Mouse (Mus musculus) heart, postnatal 14 days (tissue): Measurements from ENCODE around the gene Kndc1. TPM values are rescaled to one million over a fixed set of nuclear protein-coding genes. Genes with fewer than 3 reads are reported as not detected.

Experiments used
- DNase-seq, 2 experiments: peaks; one replicate each; pipeline ENCODE4 v3.0.0; 2021 to 2022
- intact Hi-C: fragments of 180-260 bp; cut with DNase I; formaldehyde crosslinking; loops from one replicate; pipeline ENCODE4 v1.15.1; 2025
- total RNA-seq, 2 experiments: library from RNA; stranded (reverse); gene quantifications; 2 replicates each; pipeline ENCODE4 v1.2.3; 2021

The Kndc1 gene
- total RNA-seq, 2 experiments from 2014 or later, result 0.24 TPM; not detected in 1

DNA sequence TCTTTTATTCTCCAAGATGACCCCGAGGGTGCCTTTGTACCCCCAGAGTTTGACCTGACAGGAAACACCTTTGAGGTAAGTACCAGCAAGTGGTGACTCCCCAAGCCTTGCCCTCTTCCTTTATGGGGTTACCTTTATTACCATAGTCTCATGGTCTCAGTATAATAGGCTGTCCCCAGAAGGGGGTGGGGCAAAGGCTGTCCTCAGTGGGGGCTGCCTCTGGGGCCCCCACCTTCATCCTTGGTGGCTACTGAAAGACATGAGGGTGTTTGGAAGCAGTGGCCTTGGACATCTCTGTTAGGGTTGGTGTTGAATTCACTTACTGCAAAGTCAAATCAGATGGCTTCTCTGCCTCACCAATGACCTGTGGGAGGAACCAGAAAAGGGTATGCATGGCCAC is 7.5 kb downstream of the Kndc1 start:
- no peak for DNase-seq
- intact Hi-C loops, result no loop called here

DNA sequence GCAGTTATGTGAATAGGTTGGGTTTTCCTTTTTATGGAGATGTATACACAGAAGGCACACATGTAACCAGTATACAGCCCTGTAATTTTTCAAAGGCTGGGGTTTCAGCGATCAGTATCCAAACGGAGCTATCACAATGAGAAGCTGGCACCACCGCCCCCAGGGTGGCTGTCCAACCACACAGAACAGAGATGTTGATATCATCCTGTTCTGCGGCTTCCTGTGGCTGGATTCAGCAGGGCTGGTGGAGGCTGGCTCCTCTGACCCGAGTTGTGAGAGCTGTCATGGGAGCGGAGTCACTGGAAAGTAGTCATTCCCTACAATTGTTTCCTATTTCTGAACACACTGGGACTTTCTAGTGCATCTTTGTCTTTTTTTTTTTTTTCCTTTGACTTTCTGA is 10.8 kb downstream of the Kndc1 start:
- intact Hi-C loops, result loop anchor here (2.0 kb wide), 2 partner anchors 90 to 158 kb away; no protein-coding TSS in a partner anchor
- no peak for DNase-seq

DNA sequence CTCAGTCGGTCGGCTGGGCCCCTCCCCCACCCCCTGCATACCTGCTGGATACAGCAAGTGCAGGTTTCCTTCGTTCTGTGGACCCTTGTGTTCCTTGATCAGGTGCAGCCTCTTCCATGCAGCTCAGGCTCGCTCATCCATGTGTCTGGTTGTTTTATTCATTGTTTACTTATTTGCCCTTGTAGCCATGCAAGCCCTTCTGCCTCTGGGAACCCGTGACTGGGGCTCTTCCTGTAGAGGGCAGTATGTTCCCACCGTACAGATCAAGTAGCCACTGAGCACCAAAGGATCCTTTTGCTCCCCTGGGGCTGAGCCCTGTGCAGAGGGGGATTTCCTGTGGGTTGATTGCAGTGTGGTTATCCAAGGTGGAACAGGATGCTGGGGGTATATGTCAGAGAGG is 11.2 kb downstream of the Kndc1 start:
- intact Hi-C loops, result loop anchor here (2.0 kb wide), 2 partner anchors 89 to 157 kb away; no protein-coding TSS in a partner anchor
- DNase-seq, result peak; percentile 16 to 51

DNA sequence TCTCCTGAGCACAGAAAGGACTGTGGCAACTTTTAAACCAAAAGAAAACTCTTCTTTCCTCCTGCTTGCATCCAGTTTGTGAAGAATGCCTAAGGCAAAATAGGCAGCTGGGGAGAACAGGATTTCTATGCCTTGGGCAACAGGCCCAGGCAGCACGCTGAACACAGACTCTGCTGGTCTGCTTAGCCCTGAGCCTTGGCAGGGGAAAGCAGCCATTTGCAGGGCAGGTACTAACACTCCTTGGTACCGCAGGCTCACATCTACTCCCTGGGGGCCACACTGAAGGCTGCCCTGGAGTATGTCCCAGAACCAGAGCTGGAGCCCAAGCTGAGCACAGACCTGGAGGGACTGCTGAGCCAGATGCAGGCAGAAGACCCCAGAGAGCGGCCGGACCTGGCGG is 13.7 kb downstream of the Kndc1 start:
- intact Hi-C loops, result no loop called here
- peak; percentile 4 to 7 for DNase-seq

DNA sequence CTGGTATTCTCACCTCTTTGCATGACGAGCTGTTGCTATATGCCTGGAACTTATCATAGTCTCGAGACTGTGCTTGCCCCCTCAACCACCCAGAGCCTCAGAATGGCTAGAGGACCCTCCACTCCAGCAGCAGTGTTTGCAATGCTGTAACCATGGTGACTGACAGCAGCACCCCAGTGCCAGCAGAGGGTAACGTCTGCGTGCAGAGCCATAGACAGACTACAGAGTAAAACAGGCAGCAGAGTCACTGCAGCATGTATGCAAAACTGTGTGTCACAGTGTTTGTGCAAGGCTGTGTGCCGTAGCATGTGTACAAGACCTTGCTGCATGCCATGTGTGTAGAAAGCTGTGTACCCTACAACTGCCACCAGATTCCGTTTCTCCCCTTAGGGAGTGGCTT is 15.0 kb downstream of the Kndc1 start:
- intact Hi-C loops, result no loop called here
- DNase-seq, result no peak

DNA sequence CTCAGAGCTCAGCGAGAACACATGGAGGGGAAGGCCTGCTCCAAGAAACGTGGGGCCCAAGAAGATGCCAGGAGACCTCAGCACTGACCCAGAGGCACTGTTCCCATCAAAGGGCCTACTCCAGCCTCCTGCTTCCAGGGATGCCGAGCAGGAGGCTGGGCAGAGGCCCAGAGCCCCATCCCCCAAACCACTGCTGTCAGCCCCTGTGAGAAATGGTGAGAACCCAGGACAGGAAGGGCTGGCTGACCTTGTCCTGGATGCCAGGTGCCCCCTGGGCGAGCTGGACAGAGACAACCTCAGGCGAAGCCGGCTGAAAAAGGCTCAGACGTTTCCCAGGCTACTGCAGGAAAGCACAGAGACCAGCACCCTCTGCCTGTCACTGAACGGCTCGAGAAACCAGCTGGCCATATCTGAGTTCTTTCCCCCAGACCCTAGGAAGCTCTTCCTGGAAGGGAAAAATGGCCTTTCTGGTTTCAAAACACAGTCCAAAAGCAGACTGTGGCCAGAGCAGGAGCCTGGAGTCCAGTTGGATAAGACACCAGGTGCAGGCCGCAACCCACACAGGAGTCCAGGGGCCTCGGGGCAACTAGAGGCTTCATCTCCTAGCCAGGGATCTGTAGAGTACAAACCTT is 15.8 kb downstream of the Kndc1 start:
- DNase-seq, result no peak
- intact Hi-C loops, result no loop called here

DNA sequence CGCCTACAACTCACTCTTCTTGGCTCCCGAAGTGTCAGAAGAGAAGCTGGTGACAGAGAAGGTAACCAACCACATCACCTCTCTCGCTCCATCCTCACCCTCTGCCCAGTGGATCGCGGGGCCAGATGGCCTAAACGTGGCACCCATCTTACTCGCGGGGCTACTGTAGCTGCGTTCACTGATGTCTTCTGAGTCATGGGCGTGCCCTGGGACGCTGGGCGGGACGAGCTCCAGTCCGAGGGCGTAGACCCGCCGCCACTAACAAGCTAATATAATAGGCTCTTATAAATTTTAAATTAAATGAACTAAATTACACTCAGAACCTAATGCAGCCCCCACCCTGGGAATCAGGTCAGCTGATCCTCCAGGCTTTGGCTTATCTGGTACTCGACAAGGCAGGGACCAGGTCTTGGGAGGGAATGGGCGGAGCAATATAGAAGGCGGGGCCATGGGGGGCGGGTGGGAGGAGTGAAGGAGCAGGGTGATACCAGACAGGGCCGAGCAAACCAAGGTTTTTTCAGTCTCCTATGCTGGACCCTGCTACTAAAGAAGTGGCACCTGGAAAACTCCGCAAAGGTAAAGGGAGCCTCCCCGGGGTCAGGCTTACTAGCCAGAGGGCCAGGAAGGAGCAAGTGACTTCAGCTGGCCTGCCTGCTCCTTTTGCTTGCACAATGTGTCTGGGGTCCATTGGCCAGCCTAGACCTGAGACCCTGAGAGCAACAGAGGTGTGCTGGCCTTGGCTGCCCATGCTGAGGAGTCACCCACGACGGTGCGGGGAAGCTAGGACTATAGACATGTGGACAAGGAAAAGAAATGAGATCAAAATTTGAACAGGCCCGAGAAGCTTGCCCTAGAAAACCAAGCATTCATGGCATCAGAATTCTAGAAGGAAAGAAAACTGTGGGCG is 19.9 kb downstream of the Kndc1 start:
- DNase-seq, result no peak
- intact Hi-C loops, result no loop called here

DNA sequence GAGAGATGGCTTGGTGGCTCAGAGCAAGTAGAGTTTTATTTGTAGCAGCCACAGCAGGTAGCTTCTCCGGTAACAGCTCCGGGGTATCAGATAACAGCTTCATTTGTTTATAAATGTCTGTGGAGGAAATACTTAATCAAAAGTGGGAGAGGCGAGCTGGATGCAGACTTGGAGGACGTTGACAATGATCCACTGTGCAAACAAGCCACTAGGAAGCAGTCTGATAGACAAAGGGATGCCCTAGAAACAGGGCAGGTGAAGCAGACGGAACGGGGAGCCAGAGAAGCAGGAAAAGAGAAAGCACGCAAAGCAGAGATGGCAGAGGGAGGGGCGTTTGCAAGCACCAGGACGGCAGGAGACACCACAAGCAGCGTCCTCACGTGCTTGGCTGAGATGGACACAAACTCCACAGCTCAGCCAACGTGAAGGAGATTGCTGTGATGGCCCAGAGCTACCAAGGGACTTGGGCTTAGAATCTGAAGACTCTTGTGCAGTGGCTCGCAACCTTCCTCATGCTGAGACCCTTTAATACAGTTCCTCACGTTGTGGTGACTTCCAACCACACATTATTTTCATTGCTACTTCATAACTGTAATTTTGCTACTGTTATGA is 21.3 kb downstream of the Kndc1 start:
- DNase-seq, result no peak
- intact Hi-C loops, result no loop called here

DNA sequence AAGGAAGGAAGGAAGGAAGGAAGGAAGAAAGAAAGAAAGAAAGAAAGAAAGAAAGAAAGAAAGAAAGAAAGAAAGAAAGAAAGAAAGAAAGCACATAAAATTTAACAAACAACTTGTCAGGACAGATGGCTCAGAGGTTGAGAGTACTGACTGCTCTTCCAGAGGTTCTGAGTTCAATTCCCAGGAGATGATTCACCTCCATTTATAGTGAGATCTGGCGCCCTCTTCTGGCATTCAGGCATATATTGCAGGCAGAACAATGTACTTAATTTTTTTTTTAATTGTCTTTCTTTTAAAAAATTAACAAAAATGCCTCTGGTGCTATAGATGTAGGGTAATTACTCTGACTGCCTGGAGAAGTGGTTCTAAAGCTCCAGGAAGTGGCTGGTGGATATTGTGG is 21.8 kb downstream of the Kndc1 start:
- no peak for DNase-seq
- intact Hi-C loops, result no loop called here

DNA sequence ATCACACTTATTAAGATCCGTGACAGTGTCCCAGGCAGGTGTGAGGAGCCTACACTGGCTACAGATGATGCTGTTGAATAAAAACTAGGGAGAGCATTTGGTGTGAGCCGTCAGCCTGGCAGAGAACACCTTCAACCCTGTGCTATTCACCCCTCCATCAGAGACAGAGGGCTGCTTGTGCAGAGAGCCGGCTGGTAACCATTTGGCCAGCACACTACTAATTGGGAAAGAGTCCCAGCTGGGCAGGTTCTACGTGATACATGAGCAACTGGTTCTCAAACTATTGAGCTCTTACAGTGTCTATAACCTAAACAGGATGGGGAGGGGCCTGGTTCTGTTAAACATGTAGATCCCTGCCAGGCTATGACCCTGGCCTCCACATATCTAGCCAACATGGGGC is 23.8 kb downstream of the Kndc1 start:
- intact Hi-C loops, result no loop called here
- no peak for DNase-seq

DNA sequence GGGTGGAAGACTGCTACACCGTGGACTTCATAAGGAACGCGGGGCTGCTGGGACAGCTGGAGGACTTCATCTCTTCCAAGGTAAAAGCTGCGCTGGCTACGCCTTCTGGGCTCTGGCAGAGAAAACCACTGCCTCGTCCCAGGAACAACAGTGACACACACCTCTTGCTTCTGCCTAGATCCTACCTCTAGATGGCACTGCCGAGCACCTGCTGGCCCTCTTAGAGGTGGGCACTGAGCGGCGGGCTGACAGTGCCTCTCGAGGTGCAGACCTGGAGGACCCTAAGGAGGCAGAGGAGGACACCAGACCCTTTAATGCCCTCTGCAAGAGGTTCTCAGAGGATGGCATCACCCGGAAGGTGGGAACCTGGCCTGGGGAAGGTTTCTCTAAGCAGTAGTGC is 36.2 kb downstream of the Kndc1 start:
- intact Hi-C loops, result no loop called here
- peak; percentile 23 to 51 for DNase-seq

DNA sequence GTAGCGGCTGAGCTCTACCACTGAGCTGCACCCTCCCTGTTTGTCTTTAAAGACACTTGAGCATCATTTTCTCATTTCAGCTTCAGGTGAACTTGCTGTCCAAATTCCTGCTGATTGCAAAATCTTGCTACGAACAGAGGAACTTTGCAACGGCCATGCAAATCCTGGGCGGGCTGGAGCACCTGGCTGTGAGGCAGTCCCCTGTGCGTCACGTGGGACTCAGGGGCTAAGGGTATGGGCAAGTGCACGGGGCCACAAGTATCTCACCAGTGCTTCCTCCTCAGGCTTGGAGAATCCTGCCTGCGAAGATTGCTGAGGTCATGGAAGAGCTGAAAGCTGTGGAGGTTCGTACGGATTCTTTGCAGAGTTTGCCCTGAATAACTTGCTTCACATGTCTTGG is 42.2 kb downstream of the Kndc1 start:
- intact Hi-C loops, result no loop called here
- no peak for DNase-seq

DNA sequence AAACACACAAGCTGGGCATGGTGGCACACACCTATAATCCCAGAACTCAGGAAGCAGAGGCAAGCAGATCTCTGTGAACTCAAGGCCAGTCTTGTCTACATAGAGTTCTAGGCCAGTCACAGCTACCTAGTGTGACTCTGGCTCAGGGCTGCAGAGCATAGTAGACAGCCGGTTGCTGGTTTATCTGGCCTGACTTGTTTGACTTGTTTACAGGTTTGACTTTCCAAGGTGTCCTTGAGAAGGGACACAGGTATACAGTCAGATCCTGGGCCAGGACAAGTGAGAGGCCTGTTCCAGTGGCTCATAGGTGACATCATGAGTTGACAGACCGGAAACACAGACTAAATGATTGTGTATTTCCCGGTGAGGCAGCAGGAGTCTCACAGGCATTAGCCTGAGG is 42.6 kb downstream of the Kndc1 start:
- no peak for DNase-seq

DNA sequence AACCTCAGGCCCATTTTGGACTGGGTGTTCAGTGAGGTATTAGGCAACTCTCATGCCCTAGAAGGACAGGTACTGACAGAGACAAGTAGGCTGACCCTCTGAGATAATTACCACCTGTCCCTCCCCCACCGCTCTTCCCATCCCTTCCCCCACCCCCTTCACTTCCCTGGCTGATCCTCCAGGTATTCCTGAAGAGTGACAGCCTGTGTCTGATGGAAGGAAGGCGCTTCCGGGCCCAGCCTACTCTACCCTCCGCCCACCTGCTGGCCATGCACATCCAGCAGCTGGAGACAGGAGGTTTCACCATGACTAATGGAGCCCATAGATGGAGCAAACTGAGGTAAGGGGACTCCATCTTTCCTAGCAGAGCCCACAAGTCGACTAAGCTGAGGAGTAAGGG is 43.3 kb downstream of the Kndc1 start:
- DNase-seq, result no peak
- intact Hi-C loops, result no loop called here

More for the DNA sequence above, 42.6 kb downstream of the Kndc1 start:
- intact Hi-C loops, result no loop called here

DNA sequence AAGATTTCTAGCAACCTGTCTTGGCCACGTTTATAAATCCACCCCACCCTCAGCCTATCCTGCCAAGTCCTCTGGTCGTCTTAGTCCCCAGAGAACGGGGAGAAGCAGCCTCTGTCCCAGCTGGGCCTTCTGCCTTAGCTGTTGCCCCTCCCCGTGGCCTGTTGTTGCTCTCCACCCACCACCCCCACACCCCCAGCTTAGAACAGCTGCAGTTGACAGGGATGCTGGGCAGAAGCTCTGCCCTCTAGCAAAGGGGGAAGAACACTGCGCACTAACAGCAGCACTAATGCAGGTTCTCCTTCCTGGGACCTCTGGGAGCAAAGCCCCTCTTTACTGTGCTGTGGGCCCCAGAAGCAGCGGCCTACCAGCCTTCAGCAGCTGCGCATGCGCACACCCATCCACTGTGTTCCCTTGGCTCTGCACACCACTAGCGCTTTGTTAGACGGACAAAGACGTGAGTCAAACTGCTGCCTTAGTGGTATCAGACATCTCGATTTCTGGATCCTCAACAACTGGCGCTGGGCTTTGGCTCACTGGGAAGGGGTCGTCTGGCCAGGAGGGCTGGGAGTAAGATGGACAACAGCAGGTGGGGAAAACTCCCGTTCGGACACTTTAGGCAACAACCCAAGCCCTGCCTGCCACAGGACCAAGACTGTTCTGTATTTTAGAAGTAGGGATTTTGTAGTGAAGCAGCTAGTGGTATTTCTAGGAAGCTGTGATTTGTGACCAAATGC is 46.1 kb downstream of the Kndc1 start:
- intact Hi-C loops, result no loop called here
- DNase-seq, result no peak

DNA sequence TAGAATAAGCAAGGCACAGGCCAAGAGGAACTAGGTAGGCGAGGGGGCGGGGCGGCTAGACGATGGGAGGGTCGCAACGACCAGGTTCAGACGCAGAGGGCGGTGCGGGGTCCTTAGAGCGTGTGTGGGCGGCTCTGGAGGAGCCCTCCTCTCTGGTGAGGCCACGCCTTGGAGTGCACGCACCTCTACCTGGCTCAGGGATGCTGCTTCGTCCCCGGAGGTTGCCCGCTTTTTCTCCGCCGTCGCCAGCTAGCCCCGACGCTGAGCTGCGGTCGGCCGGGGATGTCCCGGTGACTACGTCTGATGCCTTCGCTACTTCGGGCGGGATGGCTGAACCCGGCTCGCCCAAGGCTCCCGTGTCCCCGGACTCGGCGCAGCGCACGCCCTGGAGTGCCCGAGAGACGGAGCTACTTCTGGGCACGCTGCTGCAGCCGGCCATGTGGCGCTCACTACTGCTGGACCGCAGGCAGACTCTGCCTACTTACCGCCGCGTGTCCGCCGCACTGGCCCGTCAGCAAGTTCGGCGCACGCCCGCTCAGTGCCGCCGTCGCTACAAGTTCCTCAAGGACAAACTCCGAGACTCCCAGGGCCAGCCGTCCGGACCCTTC is 49.3 kb downstream of the Kndc1 start, which contains the start of gene Utf1:
TSS of gene Utf1 (plus strand) at position 116 of the 608 bp plus-strand sequence.
- intact Hi-C loops, result no loop called here
- peak; percentile 33 to 40 for DNase-seq

DNA sequence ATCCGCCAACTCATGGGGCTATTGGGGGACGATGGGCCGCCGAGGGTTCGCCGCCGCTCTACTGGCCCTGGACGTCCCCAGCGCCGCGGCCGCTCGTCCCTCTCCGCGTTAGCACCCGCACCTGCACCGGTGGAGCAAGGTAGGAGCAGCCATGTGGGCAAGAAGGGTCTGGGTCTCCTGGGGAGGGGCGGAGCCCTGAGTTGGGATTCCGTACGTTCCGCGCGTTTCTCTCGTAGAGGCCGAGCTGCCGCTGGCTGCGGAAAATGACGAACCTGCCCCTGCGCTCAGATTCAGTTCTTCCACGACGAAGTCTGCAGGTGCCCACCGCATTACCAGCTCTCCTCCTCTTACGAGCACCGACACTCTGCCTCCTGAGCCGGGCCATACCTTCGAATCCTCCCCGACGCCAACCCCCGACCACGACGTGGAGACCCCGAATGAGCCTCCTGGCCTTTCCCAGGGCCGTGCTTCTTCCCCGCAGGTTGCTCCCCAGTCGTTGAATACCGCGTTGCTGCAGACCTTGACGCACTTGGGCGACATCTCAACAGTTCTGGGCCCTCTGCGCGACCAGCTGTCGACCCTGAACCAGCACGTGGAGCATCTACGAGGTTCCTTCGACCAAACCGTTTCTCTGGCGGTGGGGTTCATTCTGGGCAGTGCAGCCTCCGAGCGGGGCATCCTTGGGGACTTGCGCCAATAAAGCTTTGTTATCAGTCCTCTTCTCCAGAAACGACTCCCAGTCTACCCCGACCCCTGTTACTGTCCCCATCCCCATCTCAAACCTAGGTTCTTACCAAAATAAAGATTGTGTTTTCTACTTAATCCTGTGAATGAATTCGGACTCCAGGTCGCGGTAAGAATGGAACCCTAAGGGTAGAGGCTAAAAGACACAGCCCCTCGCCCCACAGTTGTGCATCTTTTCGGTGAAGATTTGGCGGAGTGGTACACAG is 50.1 kb downstream of the Kndc1 start:
- DNase-seq, result no peak
- intact Hi-C loops, result no loop called here

DNA sequence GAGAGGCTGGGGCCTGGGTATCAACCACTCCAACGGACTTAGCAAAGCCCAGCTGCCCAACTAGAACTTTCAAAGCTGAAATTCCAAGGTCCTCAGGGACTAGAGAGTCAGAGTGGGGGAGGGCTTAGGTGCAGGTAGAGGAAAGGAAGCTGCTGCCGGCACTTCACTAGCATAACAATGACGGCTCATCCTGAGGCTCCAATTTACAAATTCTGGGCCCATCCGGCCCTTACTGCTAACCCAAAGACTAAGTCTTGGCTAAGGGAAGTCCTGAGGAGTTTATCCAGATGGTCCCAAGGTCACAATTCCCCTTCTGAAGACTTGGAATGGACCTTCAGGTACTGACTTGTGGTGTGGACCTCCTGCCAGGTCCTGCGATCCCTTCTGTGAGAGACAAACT is 51.0 kb downstream of the Kndc1 start:
- DNase-seq, result no peak
- intact Hi-C loops, result no loop called here

DNA sequence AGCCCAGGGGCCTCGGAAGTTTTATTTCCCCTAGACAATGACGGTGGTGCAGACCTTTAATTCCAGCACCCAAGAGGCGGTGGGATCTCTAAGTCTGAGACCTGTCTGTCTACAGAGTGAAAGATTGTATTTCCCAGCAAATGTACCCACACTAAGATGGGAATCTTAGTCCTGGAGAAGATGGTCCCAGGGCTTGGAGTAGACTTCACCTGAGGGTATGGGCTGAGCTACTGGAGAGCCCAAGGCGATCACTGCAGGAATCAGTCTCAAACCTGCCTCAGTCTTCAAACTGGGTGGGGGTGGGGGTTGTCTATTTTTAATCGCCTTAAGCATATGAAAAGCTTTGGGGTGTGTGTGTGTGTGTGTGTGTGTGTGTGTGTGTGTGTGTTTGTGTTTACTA is 51.5 kb downstream of the Kndc1 start:
- DNase-seq, result no peak
- intact Hi-C loops, result no loop called here
